Mouse (Mus musculus): ENCODE results near the gene Foxo3.

DNA sequence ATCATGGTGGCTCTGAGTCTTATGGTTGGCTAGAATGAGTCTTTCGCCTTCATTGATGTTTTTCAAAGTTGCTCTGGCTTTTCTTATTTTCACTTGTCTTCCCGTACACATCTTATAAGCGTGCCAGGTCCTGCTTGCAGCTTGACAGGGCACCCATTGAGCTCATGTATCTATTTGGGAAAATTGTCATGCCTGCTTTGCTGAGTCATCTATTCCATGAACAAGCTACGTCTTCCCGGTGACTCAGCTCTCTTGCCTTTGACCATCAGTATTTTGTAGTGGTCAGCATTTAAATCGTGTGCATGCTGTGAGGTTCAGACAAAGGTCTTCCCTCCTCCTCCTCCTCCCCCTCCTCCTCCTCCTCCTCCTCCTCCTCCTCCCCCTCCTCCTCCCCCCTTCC lies 22.9 kb upstream of the Foxo3 start:
- no peak for TF ChIP-seq CTCF (IDR thresholded peaks at IDR 0.05; ENCODE audit: low read depth)
- TF ChIP-seq EP300 (IDR thresholded peaks at IDR 0.05; ENCODE audit: low read depth) = no peak
